Mouse (Mus musculus) midbrain, embryonic 16.5 days (tissue): ENCODE measurements at regions not wholly inside any gene's neighbourhood (a gene's known extent, or its start where the extent isn't known, plus 50 kb on each side); places are given as distances from the start of the nearest gene placed in this dataset.
A peak's percentile ranks its signal among the peaks of the same experiment; 100 is the strongest.

Experiments
- ATAC-seq: fragments of 200-750 bp; cut with Nextera tagmentation; 2 replicates; pipeline ENCODE4 v1.8.0; 2017; ENCODE audit warnings: moderate TSS enrichment
- H3K27ac ChIP-seq: fragments of 300-500 bp; sonication (generic); 2 replicates; pipeline ENCODE4 v1.5.1; 2014; ENCODE audit warnings: mild to moderate bottlenecking, low read length, mixed read lengths
- H3K27me3 ChIP-seq: fragments of 300-500 bp; sonication (generic); 2 replicates; pipeline ENCODE4 v1.6.1; 2014; ENCODE audit warnings: low read depth, low read length, mixed read lengths; ENCODE audit not compliant: control insufficient read depth, insufficient read depth
- H3K36me3 ChIP-seq: fragments of 300-500 bp; sonication (generic); 2 replicates; pipeline ENCODE4 v1.6.1; 2014; ENCODE audit warnings: mild to moderate bottlenecking, low read length, moderate library complexity, mixed read lengths; ENCODE audit not compliant: control insufficient read depth, insufficient read depth
- H3K4me1 ChIP-seq: fragments of 300-500 bp; sonication (generic); 2 replicates; pipeline ENCODE4 v1.6.1; 2014; ENCODE audit warnings: mild to moderate bottlenecking, low read length, mixed read lengths; ENCODE audit not compliant: control insufficient read depth, insufficient read depth
- H3K4me2 ChIP-seq: fragments of 300-500 bp; sonication (generic); 2 replicates; pipeline ENCODE4 v1.6.1; 2014; ENCODE audit warnings: mild to moderate bottlenecking, low read length, mixed read lengths
- H3K4me3 ChIP-seq: fragments of 300-500 bp; sonication (generic); 2 replicates; pipeline ENCODE4 v1.5.1; 2014; ENCODE audit warnings: low read depth, mild to moderate bottlenecking, low read length, moderate library complexity, mixed read lengths
- H3K9ac ChIP-seq: fragments of 300-500 bp; sonication (generic); 2 replicates; pipeline ENCODE4 v1.6.1; 2014; ENCODE audit warnings: low read depth, low read length, mixed read lengths
- H3K9me3 ChIP-seq: fragments of 300-500 bp; sonication (generic); replicated peaks from 2 replicates; pipeline ENCODE4 v1.6.1; 2014; ENCODE audit warnings: mild to moderate bottlenecking, low read length, mixed read lengths; ENCODE audit not compliant: control insufficient read depth, poor library complexity, severe bottlenecking
- WGBS: fragments of 180-500 bp; shearing (Covaris S2); extraction: QIAGEN DNeasy Blood & Tissue Kit; methylation state at CpG from one replicate; pipeline ENCODE4 v1.1.7; 2014; 5-methylcytosine and 5-hydroxymethylcytosine counted together

DNA sequence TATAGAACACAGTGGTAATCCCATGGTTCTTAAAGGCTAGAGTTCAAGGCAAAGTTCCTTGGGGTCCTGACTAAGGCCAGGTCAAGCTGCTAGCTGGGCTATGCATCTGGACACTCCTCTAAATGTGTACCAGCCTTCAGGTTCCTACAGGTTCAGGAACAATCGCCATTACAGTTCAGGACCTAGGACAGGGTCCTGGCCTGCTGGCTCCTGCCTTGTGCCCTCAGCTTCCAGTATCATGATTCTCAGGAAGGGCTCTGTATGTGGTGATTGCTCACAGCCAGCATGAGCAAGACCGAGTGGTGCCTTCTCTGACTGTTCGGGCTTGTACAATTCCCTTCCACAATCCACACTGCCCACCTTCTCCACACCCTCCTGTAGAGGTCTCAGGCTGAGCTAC lies 311.4 kb upstream of the Zdhhc25 start:
- Histone ChIP-seq H3K36me3 (no peaks in the 10 kb centered on the region), H3K4me2 (no peak overlapping the region), H3K27ac (no peak overlapping the region), H3K9ac (no peak overlapping the region), H3K4me1 (peaks cover 8% of the 10 kb centered on the region), H3K9me3 (no peaks in the 10 kb centered on the region), H3K27me3 (no peaks in the 10 kb centered on the region), H3K4me3 (no peak overlapping the region)
- WGBS, result 70% methylated on average over 3 of the region's 3 CpGs
- no peak for ATAC-seq

DNA sequence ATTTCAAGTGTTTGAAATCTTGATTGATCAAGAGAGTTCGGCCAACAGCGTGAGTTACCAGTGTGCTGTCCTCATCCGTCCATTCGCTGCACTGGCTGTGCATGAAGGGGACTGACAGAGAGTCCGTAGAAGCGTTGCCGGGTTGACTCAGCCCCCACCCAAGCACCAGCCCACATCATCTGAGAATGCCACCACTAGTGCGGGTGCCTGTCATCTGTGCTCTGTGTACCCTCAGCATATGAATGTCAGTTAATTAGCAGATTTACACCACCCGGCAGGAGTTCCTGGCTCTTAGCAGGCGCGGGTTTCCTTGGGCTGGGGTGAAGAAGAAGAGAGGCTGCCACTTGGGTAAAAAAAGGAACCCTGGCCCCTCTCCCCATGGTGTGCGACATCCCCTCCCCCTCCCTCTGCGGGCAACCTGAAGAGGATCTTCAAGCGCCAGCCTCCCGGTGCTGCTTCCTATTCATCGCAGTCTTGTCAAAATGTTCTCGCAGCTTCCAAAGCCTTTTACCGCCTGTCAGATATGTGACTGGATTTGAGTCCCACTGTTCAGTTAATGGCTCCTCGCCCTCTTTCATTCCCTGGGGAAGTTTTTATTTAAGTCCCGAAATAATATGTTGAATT lies 309.2 kb upstream of the Zdhhc25 start:
- Histone ChIP-seq H3K36me3 (no peaks in the 10 kb centered on the region), H3K9ac (peak overlapping the region; percentile 30), H3K27me3 (no peaks in the 10 kb centered on the region), H3K27ac (no peak overlapping the region), H3K4me2 (peak overlapping the region; percentile 58), H3K4me3 (peak overlapping the region; percentile 25), H3K4me1 (peaks cover 8% of the 10 kb centered on the region), H3K9me3 (no peaks in the 10 kb centered on the region)
- 11% methylated on average over 20 of the region's 20 CpGs for WGBS
- ATAC-seq, result peak; percentile 62; the same call in 1 of the 2 replicates

DNA sequence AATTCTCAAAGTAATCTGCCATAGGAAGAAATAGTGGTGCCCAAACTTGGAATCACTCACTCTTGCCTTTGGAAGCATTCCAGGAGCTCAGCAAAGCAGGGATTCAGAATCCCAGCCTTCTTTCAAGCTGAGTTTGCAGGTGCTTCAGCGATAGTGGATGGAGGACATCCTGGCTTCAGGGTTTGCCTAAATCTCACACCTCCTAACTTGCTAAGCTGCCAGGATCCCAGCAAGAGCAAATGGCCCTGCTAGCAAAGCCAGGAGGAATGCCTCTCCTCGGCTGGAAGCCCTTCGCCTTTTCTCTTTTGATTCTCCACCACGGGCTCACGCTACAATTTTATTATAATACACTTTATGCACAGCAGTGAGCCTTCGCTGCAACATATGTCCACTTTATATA lies 301.0 kb upstream of the Zdhhc25 start:
- Histone ChIP-seq H3K4me1 (peaks cover 3% of the 10 kb centered on the region; the same call in 1 of the 2 replicates), H3K9me3 (no peaks in the 10 kb centered on the region), H3K27me3 (no peaks in the 10 kb centered on the region), H3K4me2 (no peak overlapping the region), H3K9ac (no peak overlapping the region), H3K36me3 (no peaks in the 10 kb centered on the region), H3K4me3 (no peak overlapping the region), H3K27ac (no peak overlapping the region)
- 48% methylated on average over 6 of the region's 6 CpGs for WGBS
- no peak for ATAC-seq

DNA sequence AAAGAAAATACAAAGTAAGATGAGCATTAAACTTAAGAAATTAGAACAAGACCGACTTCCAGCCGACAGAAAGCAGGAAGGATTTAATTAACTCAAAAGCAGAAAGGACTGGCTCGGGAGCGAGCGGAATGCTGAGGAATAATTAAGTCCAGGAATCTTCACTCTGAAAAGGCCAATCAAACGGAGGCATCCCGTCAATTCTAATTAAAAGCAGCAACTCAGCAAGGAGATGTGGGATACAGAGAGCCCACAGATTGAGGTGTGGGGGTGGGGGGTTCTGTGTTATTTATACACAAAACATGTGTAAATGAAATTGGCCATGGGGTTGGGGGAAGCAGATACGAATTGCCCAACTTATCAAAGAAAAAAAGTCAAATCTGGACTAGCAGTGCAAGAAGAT lies 288.9 kb upstream of the Zdhhc25 start:
- ATAC-seq, result no peak
- H3K4me3 ChIP-seq, result no peak overlapping the region
- H3K9ac ChIP-seq, result no peak overlapping the region
- no peaks in the 10 kb centered on the region for H3K9me3 ChIP-seq
- 25% methylated on average over 8 of the region's 8 CpGs for WGBS
- no peak overlapping the region for H3K4me2 ChIP-seq
- H3K27me3 ChIP-seq, result no peaks in the 10 kb centered on the region
- no peaks in the 10 kb centered on the region for H3K36me3 ChIP-seq
- H3K27ac ChIP-seq, result no peak overlapping the region
- H3K4me1 ChIP-seq, result peaks cover 15% of the 10 kb centered on the region

DNA sequence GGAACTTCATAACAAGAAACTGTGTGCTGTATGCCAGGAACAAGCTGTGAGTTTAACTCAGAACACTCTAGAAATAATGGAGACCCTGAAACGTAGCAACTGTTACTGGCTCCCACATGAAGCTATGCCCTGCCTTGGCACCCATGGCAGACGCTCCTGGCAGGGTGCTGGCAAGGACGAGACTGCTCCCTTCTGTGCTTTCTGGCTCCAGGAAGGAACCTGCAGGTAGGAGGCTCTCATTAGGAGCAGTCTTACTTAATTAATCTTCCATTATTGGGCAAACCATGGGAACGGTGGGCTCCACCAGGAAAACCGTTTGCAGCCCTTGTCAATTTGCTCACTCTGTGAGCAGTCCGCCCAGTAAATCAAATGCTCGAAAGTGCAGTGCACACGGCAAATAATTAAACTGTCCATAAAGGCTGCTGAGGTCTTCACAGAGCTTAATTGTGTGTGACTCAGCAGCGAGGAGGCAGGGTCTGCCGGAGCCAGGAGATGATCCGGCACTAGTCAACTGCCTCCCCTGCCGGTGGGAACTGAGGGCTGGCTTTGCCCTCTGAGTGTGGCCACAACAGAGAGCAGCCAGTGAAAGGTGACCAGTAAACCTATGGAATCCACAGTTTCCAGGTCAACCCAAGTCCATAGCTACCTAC lies 285.2 kb upstream of the Zdhhc25 start:
- Histone ChIP-seq H3K4me3 (no peak overlapping the region), H3K9me3 (no peaks in the 10 kb centered on the region), H3K27me3 (no peaks in the 10 kb centered on the region), H3K36me3 (no peaks in the 10 kb centered on the region), H3K9ac (no peak overlapping the region), H3K27ac (peak overlapping the region; percentile 44; the same call in 1 of the 2 replicates), H3K4me2 (no peak overlapping the region), H3K4me1 (peaks cover 15% of the 10 kb centered on the region)
- 33% methylated on average over 12 of the region's 12 CpGs for WGBS
- no peak for ATAC-seq

DNA sequence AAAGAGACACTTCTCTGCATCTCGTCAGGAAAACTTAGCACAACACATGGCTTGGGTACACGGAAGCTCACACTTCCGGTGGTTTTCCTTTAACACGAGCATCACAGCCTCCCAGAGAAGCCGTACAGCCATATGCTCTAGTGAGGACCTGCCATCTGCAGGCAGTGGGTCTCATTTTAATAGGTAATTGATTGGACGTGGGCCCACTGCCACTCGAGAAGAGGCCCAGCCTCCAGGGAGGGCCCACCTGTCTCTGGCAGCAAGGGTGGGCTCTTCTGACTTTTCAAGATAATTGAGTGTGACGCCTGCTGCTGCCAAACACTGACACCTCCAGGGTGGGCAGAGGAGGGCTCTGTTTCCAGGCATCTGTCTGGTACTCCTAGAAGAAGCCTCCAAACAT lies 282.1 kb upstream of the Zdhhc25 start:
- 34% methylated on average over 8 of the region's 8 CpGs for WGBS
- no peak for ATAC-seq

DNA sequence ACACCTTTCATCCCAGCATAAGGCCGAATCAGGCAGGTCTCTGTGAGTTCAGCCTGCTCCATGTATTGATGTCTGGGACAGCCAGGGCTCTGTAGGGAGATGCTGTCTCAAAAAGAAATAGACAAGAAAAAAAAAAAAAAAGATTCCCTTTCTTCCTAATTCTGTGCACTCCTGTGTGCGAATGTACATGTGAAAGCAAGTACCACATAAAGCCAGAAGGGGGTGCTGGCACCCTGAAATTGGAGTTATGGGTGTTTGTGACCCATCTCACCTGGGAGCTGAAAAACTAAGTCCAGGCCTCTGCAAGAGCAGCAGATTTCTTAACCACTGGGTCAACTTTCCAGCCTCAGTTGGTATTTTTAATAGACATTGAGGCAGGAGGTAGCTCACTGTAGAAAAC lies 280.6 kb upstream of the Zdhhc25 start:
- Histone ChIP-seq H3K4me3 (no peak overlapping the region), H3K9me3 (no peaks in the 10 kb centered on the region), H3K27me3 (no peaks in the 10 kb centered on the region), H3K9ac (no peak overlapping the region), H3K36me3 (no peaks in the 10 kb centered on the region), H3K27ac (no peak overlapping the region), H3K4me2 (no peak overlapping the region), H3K4me1 (peaks cover 13% of the 10 kb centered on the region)
- no peak for ATAC-seq
- WGBS, result 77% methylated on average over 2 of the region's 2 CpGs

More for the DNA sequence above, 282.1 kb upstream of the Zdhhc25 start:
- H3K27ac ChIP-seq, result no peak overlapping the region
- H3K4me2 ChIP-seq, result no peak overlapping the region
- no peaks in the 10 kb centered on the region for H3K27me3 ChIP-seq
- H3K4me3 ChIP-seq, result no peak overlapping the region
- peaks cover 15% of the 10 kb centered on the region for H3K4me1 ChIP-seq
- H3K9me3 ChIP-seq, result no peaks in the 10 kb centered on the region
- H3K36me3 ChIP-seq, result no peaks in the 10 kb centered on the region
- H3K9ac ChIP-seq, result no peak overlapping the region

DNA sequence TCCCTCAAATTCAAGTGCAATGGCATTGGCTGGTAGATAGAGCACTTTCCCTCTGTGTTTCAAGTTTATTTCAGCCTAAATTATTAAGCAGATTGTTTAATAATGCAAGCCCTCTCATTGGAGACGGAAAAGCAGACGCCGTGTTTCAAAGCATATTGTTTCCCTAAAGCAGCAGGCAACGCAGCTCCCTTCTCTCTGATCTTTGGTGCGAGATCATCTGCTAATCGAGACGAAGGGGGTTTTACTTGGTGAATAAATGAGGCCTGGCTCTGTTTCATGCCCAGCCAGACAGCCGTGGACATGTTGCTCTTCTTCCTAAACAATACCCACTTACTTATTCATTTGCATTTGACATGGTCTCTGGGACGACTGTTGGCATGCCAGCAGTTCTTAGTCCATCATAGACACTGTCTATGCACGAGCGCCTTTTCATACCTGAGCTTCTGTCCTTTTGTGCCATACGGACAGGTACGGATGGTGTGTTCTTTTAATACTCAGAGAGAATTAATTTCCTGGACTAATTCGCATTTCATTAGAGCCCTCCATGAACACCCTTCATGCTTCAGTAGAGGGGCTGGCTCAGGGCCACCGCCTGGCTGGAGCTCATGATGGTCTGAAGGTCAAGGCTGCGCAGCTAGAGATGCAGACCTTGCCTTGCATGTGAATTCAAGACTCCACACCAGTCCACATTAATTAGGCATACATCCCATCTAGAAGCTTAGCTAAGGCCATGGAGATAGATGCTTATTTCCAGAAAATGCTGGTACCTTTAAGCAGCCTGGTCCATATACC lies 276.3 kb upstream of the Zdhhc25 start:
- Histone ChIP-seq H3K4me1 (peaks cover 5% of the 10 kb centered on the region), H3K36me3 (no peaks in the 10 kb centered on the region), H3K4me3 (no peak overlapping the region), H3K9me3 (no peaks in the 10 kb centered on the region), H3K27me3 (no peaks in the 10 kb centered on the region), H3K27ac (0 out of 2 replicates have a peak overlapping the region, but pooled peaks have one; percentile 24), H3K4me2 (no peak overlapping the region), H3K9ac (no peak overlapping the region)
- 44% methylated on average over 16 of the region's 16 CpGs for WGBS
- ATAC-seq, result 0 out of 2 replicates have a peak, but pooled peaks have one; percentile 36

DNA sequence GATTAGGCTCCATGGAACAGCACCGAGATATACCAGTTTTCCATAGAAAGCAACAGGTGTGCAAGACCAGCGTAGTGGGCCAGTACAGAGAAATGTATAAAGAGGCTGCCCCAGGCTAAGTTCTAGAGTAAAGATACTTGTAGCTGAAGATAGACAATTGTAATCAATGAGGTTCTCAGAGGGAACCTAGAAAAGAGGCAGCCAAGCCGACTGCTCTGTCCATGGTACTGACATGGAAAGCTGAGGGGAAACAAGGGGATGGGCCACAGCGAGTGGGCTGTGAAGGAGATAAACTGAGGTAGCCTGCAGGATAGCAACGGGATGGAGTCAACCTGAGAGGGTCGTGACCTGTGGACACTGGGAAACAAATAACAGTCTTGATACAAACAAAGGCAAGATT lies 275.0 kb upstream of the Zdhhc25 start:
- Histone ChIP-seq H3K4me1 (peaks cover 5% of the 10 kb centered on the region), H3K9ac (no peak overlapping the region)
- WGBS, result 64% methylated on average over 6 of the region's 6 CpGs

More for the DNA sequence above, 275.0 kb upstream of the Zdhhc25 start:
- Histone ChIP-seq H3K27me3 (no peaks in the 10 kb centered on the region), H3K4me3 (no peak overlapping the region), H3K36me3 (no peaks in the 10 kb centered on the region), H3K27ac (no peak overlapping the region), H3K9me3 (no peaks in the 10 kb centered on the region), H3K4me2 (no peak overlapping the region)
- ATAC-seq, result no peak
